Mouse (Mus musculus) MEL (cell line): ENCODE measurements around the gene Pm20d2. TPM values are rescaled to one million over a fixed set of nuclear protein-coding genes. Genes with fewer than 3 reads are reported as not detected.

Source experiments
- DNase-seq: peaks from one replicate; pipeline ENCODE4 v3.0.0; 2011; ENCODE audit warnings: low read depth, low spot score
- H3K27ac ChIP-seq: 2 replicates; pipeline ENCODE4 v1.5.1; 2012; ENCODE audit warnings: low read depth, mild to moderate bottlenecking, control low read depth, low read length, moderate library complexity; ENCODE audit not compliant: control insufficient read depth
- H3K27me3 ChIP-seq, 2 experiments: fragments of 150-350 bp in 1 of 2; sonication (generic) in 1 of 2; 2 replicates each; pipeline ENCODE4 v1.6.1; 2012; ENCODE audit warnings: low read length in 2 of 2, mild to moderate bottlenecking in 2 of 2, improper control_type of control experiment in 1 of 2, moderate library complexity in 1 of 2; ENCODE audit not compliant: insufficient read depth in 2 of 2, control insufficient read depth in 1 of 2
- H3K36me3 ChIP-seq, 2 experiments: 2 replicates each; pipeline ENCODE4 v1.6.1; 2012 to 2014; ENCODE audit warnings: low read length in 2 of 2, improper control_type of control experiment in 1 of 2, inconsistent platforms in 1 of 2, mild to moderate bottlenecking in 1 of 2; ENCODE audit not compliant: insufficient read depth in 2 of 2, control insufficient read depth in 1 of 2
- H3K4me1 ChIP-seq, 2 experiments: fragments of 150-350 bp in 1 of 2; sonication (generic) in 1 of 2; 2 replicates each; pipeline ENCODE4 v1.6.1; 2012; ENCODE audit warnings: low read length in 2 of 2, improper control_type of control experiment in 1 of 2, mild to moderate bottlenecking in 1 of 2; ENCODE audit not compliant: insufficient read depth in 2 of 2, control insufficient read depth in 1 of 2
- H3K4me3 ChIP-seq, 2 experiments: fragments of 150-350 bp in 1 of 2; sonication (generic) in 1 of 2; 2 replicates each; pipeline ENCODE4 v1.5.1; 2012; ENCODE audit warnings: low read depth in 2 of 2, low read length in 2 of 2, mild to moderate bottlenecking in 2 of 2, moderate library complexity in 2 of 2, control low read depth in 1 of 2, improper control_type of control experiment in 1 of 2; ENCODE audit not compliant: control insufficient read depth in 1 of 2, insufficient read depth in 1 of 2
- H3K79me2 ChIP-seq: 2 replicates; pipeline ENCODE4 v1.6.1; 2012; ENCODE audit warnings: mild to moderate bottlenecking, low read length, moderate library complexity; ENCODE audit not compliant: control insufficient read depth, poor library complexity, insufficient read depth
- H3K9ac ChIP-seq: 2 replicates; pipeline ENCODE4 v1.6.1; 2012; ENCODE audit warnings: low read depth, mild to moderate bottlenecking, control low read depth, low read length, moderate library complexity; ENCODE audit not compliant: control insufficient read depth, poor library complexity, severe bottlenecking
- H3K9me3 ChIP-seq: fragments of 150-350 bp; sonication (generic); replicated peaks from 2 replicates; pipeline ENCODE4 v1.6.1; 2012; ENCODE audit warnings: mild to moderate bottlenecking, low read length, improper control_type of control experiment, moderate library complexity; ENCODE audit not compliant: insufficient read depth
- CHD1 ChIP-seq: IDR thresholded peaks from 2 replicates; pipeline ENCODE4 v1.6.1; 2012; ENCODE audit warnings: low read depth, mild to moderate bottlenecking, inconsistent platforms, low read length, improper control_type of control experiment
- ELF1 ChIP-seq: IDR thresholded peaks from 2 replicates; pipeline ENCODE4 v1.6.1; 2014; ENCODE audit warnings: low read depth, mild to moderate bottlenecking, inconsistent platforms, low read length, improper control_type of control experiment, moderate library complexity
- ETS1 ChIP-seq: IDR thresholded peaks from 2 replicates; pipeline ENCODE4 v1.6.1; 2012; ENCODE audit warnings: low read depth, mild to moderate bottlenecking, inconsistent platforms, low read length, improper control_type of control experiment, moderate library complexity
- JUND ChIP-seq: IDR thresholded peaks from 2 replicates; pipeline ENCODE4 v1.6.1; 2011; ENCODE audit warnings: low read depth, mild to moderate bottlenecking, improper control_type of control experiment, low read length
- MAZ ChIP-seq: IDR thresholded peaks from 2 replicates; pipeline ENCODE4 v1.6.1; 2012; ENCODE audit warnings: low read depth, mild to moderate bottlenecking, inconsistent platforms, low read length, improper control_type of control experiment
- MEF2A ChIP-seq: IDR thresholded peaks from 2 replicates; pipeline ENCODE4 v1.6.1; 2014; ENCODE audit warnings: low read depth, mild to moderate bottlenecking, inconsistent platforms, low read length, improper control_type of control experiment; ENCODE audit not compliant: poor library complexity, insufficient replicate concordance, severe bottlenecking; ENCODE audit errors: extremely low read depth
- MXI1 ChIP-seq: IDR thresholded peaks from 2 replicates; pipeline ENCODE4 v1.6.1; 2011; ENCODE audit warnings: mild to moderate bottlenecking, low read depth, low read length, improper control_type of control experiment
- MYB ChIP-seq: IDR thresholded peaks from 2 replicates; pipeline ENCODE4 v1.6.1; 2011; ENCODE audit warnings: mild to moderate bottlenecking, low read depth, low read length, improper control_type of control experiment
- POLR2AphosphoS5 ChIP-seq: IDR thresholded peaks from 2 replicates; pipeline ENCODE4 v1.6.1; 2012; ENCODE audit warnings: low read depth, borderline replicate concordance, mild to moderate bottlenecking, inconsistent platforms, low read length, moderate library complexity, mixed read lengths
- RAD21 ChIP-seq: IDR thresholded peaks from 2 replicates; pipeline ENCODE4 v1.6.1; 2011; ENCODE audit warnings: mild to moderate bottlenecking, low read depth, low read length, improper control_type of control experiment
- TAL1 ChIP-seq: IDR thresholded peaks from 2 replicates; pipeline ENCODE4 v1.6.1; 2012; ENCODE audit warnings: mild to moderate bottlenecking, inconsistent platforms, low read length, moderate library complexity, mixed read lengths
- TCF12 ChIP-seq: IDR thresholded peaks from 2 replicates; pipeline ENCODE4 v1.6.1; 2014; ENCODE audit warnings: low read depth, mild to moderate bottlenecking, inconsistent platforms, low read length, improper control_type of control experiment, moderate library complexity
- UBTF ChIP-seq: IDR thresholded peaks from 2 replicates; pipeline ENCODE4 v1.6.1; 2012; ENCODE audit warnings: low read depth, mild to moderate bottlenecking, inconsistent platforms, low read length, improper control_type of control experiment, moderate library complexity, borderline replicate concordance; ENCODE audit not compliant: insufficient read depth
- ZKSCAN1 ChIP-seq: IDR thresholded peaks from 2 replicates; pipeline ENCODE4 v1.6.1; 2012; ENCODE audit warnings: low read depth, mild to moderate bottlenecking, inconsistent platforms, low read length, improper control_type of control experiment, moderate library complexity
- ZNF384 ChIP-seq: IDR thresholded peaks from 2 replicates; pipeline ENCODE4 v1.6.1; 2012; ENCODE audit warnings: low read depth, mild to moderate bottlenecking, inconsistent platforms, low read length, improper control_type of control experiment
- polyA plus RNA-seq, 2 experiments: library from polyadenylated mRNA; stranded (reverse) in 1 of 2; unstranded in 1 of 2; fragments of >175 nt in 1 of 2; fragments of >200 nt in 1 of 2; gene quantifications; 2 replicates each; pipeline versions ENCODE4 v1.2.1 to v1.2.4; 2012; ENCODE audit warnings: low replicate concordance in 2 of 2, low read depth in 1 of 2; ENCODE audit not compliant: insufficient read length in 2 of 2, insufficient read depth in 1 of 2, missing spikeins in 1 of 2
- total RNA-seq: library from RNA; depleted of rRNA; stranded (reverse); fragments of 300-350 nt; gene quantifications from 2 replicates; pipeline ENCODE4 v1.2.3, GENCODE M21; 2012

The Pm20d2 gene
- total and polyA plus RNA-seq, 3 experiments = not detected

DNA sequence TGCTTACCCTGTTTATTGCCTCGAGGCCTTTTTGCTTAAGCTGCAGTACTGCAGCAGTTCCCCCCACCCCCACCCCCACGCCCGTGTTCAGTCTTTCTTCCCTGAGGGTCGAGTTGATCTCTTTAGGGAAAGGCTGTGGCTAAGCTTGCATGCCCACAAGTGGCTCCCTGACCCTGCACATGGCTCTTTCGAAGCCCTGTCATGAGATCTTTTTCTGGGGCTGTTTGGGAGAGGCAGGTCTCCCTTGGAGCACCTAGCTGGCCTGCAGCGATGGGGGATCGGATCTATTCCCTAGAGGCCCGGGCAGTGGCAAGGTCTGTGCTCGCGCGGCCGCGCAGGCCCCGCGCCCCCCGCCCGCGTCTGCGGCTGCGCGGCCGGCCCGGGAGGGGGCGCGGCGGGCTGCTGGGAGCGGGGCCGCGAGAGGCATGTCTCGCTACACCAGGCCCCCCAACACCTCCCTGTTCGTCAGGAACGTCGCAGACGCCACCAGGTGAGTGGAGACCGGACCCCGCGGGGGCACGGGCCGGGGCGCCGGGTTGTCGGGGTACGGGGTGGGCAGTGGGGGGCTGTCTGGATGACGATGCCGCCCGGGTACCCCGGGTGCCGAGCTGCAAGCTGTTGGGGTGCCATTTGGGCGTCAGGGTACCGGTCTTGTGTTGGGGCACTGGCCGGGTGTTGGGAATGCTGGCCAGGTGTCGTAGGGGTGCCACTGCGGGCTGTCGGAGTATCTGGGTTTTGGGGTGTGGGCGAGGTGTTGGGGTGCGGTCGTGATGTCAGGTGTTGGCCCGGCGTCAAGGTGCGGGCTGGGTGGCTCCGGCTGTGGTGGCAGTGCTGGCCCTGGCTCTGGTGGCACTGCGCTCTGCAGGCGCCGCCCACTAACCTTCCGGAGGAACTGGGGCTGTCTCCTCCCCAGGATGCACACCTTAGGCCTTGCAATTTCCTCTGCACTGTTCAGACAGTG lies 19.6 kb upstream of the Pm20d2 start, which contains the start of gene Srsf12:
TSS of gene Srsf12 (plus strand) at position 111 of the 961 bp plus-strand sequence.
- Histone ChIP-seq H3K9me3 (no peaks in the 10 kb centered on the region), H3K27ac (no peak within 1 kb of the TSS), H3K4me3 (no peak within 1 kb of the TSS), H3K27me3 (no peaks in the 10 kb centered on the region), H3K9ac (no peak within 1 kb of the TSS), H3K79me2 (no peaks in the 10 kb centered on the region), H3K4me1 (no peaks in the 10 kb centered on the region), H3K36me3 (no peaks in the 10 kb centered on the region)
- no peak for DNase-seq
- no peak for TF ChIP-seq MAZ
- no peak for TF ChIP-seq CHD1
- no peak for TF ChIP-seq POLR2AphosphoS5
- TF ChIP-seq ETS1 = no peak
- no peak for TF ChIP-seq JUND
- no peak for TF ChIP-seq ZKSCAN1
- no peak for TF ChIP-seq TAL1
- TF ChIP-seq TCF12 = no peak

DNA sequence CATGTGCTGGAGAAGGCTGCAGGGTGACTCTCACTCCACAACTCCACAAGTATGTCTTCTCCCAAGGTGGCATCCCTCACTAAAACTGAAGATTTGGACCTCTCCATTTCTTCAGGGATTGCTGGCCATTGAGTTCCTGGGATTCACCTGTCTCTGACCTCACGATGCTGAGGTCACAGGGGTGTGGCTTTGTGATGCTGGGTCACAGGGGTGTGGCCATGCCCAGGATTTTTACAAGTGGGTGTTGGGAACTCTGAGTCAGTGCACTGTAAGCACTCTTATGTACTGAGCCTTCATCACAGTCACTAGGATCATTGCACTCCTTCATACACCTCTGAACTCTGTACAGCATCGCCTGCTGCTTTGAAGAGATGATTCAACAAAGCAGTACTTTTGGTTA lies 18.0 kb upstream of the Pm20d2 start:
- no peak overlapping the region for H3K27ac ChIP-seq
- H3K4me1 ChIP-seq = no peaks in the 10 kb centered on the region
- TF ChIP-seq MEF2A (no peak), MXI1 (no peak), ELF1 (no peak), MAZ (no peak), RAD21 (no peak), UBTF (no peak), ZNF384 (no peak), TCF12 (no peak), MYB (no peak)
- no peaks in the 10 kb centered on the region for H3K9me3 ChIP-seq
- H3K4me3 ChIP-seq = no peak overlapping the region
- no peaks in the 10 kb centered on the region for H3K79me2 ChIP-seq
- H3K9ac ChIP-seq = no peak overlapping the region
- H3K36me3 ChIP-seq = no peaks in the 10 kb centered on the region
- no peak for DNase-seq
- no peaks in the 10 kb centered on the region for H3K27me3 ChIP-seq
